9 mouse cellular contexts compared by ENCODE assay signal in the genomic region with DNA sequence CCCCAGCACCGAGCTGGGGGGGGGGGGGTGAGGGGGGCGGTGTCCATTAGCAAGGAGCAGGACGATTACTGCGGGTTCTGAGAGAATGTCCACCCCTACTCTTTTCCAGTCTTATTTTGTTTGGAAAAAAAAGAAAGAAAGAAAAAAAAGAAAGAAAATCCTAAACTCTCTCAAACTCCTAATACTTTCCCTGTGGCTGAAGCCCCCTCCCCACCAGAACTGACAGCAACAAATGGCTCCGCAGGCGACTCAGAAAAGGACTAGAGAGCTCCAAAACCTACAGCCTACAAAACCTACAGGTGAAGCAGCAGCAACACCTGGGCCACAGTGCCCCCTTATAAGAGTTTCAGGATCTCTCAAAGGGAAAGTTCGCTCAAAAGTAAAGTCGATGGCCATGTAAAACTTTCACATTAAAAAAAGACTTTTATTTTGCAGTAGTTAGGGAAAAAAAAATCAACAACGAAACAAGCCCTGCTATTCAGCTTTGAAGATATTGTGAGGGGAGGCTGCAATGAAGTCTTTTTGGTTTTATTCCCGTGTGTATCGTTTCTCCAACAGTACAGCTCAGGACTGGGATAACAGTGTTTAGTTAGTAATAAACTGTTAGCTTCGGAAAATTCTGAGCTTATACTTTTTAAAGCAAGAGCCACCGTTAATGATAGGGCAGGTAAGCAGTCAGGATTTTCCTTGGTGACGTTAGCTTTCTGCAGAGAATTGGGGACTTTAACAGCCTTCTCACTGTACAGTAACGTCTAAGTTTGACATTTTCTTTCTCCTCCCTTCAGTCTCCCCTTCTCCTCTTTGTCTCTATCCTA. TPM values are rescaled to one million over a fixed set of nuclear protein-coding genes. Genes with fewer than 3 reads are reported as not detected.
A peak's percentile ranks its signal among the peaks of the same experiment; 100 is the strongest.
DNase-seq lines count a peak whose midpoint lies in the region; ATAC-seq and TF ChIP-seq lines count a peak whose summit lies in the region.
"Had no signal": no experiment of that assay in that cellular context is flagged by ENCODE, and none has a peak within 500 bp of the region (broad histone marks: within the 10 kb centered on the region; RNA-seq: fewer than 3 reads in every experiment).

No protein-coding gene starts in this region.

- H3K27me3 ChIP-seq in lung, embryonic 14.5 days (ENCODE audit: insufficient read depth, low read length), result peaks cover 94% of the 10 kb centered on the region
- peaks cover 90% of the 10 kb centered on the region for H3K27me3 ChIP-seq in limb, embryonic 12.5 days
- peaks cover 27% of the 10 kb centered on the region for H3K27me3 ChIP-seq in neural tube, embryonic 15.5 days (replicated peaks)
- H3K27me3 ChIP-seq in thymus, adult 2 months (ENCODE audit: control insufficient read depth, insufficient read depth, low read length), result peaks cover 25% of the 10 kb centered on the region

- H3K27ac ChIP-seq in lung, embryonic 14.5 days (ENCODE audit: low read depth), result no peak overlapping the region
- H3K27ac ChIP-seq in limb, embryonic 12.5 days, result no peak overlapping the region
- peak overlapping the region; percentile 81 for H3K27ac ChIP-seq in neural tube, embryonic 15.5 days (replicated peaks)
- H3K27ac ChIP-seq in thymus, adult 2 months (ENCODE audit: control insufficient read depth, insufficient read depth, low read length), result no peak overlapping the region

- DNase-seq in embryo, embryonic 10.5 days (ENCODE audit: low spot score), result peak; percentile 41
- DNase-seq in embryo, embryonic 10 days (ENCODE audit: low spot score), result no peak
- no peak for DNase-seq in lung, embryonic 14.5 days
- no peak for DNase-seq in lung, postnatal 36 days
- no peak for DNase-seq in thymus, adult 2 months
- no peak for DNase-seq in cerebellum, postnatal 14 days
- DNase-seq: gastrocnemius, postnatal 10 days had no signal

- peak overlapping the region; percentile 27; the same call in 1 of the 2 replicates for H3K4me2 ChIP-seq in lung, embryonic 14.5 days
- H3K4me2 ChIP-seq in limb, embryonic 12.5 days, result peak overlapping the region; percentile 53
- H3K4me2 ChIP-seq in neural tube, embryonic 15.5 days, result peak overlapping the region; percentile 67

- no peak for ATAC-seq in lung, embryonic 14.5 days (ENCODE audit: insufficient read depth)
- no peak for ATAC-seq in limb, embryonic 12.5 days (ENCODE audit: insufficient number of reproducible peaks, insufficient read depth, low FRiP score, low TSS enrichment, low read depth)
- ATAC-seq in neural tube, embryonic 15.5 days (ENCODE audit: low FRiP score), result no peak

- TF ChIP-seq POLR2A in thymus, adult 2 months (IDR thresholded peaks at IDR 0.05; ENCODE audit: control insufficient read depth, extremely low read depth, insufficient read depth, low read length, poor library complexity), result no peak

- H3K9ac ChIP-seq in lung, embryonic 14.5 days, result no peak overlapping the region
- H3K9ac ChIP-seq in limb, embryonic 12.5 days (replicated peaks), result no peak overlapping the region
- 0 out of 2 replicates have a peak overlapping the region, but pooled peaks have one; percentile 40 for H3K9ac ChIP-seq in neural tube, embryonic 15.5 days (replicated peaks)

- 0 out of 2 replicates have a peak, but pooled peaks cover 3% of the 10 kb centered on the region for H3K4me1 ChIP-seq in lung, embryonic 14.5 days (ENCODE audit: insufficient read depth)
- peaks cover 35% of the 10 kb centered on the region for H3K4me1 ChIP-seq in limb, embryonic 12.5 days (replicated peaks)
- H3K4me1 ChIP-seq in neural tube, embryonic 15.5 days, result peaks cover 48% of the 10 kb centered on the region
- H3K4me1 ChIP-seq in thymus, adult 2 months (replicated peaks; ENCODE audit: control insufficient read depth, insufficient read depth, low read length), result no peaks in the 10 kb centered on the region

- no peak for TF ChIP-seq CTCF in lung, embryonic 14.5 days (IDR thresholded peaks at IDR 0.05; ENCODE audit: low read depth)
- no peak for TF ChIP-seq CTCF in thymus, adult 2 months (IDR thresholded peaks at IDR 0.05; ENCODE audit: borderline replicate concordance, control insufficient read depth, extremely low read depth, insufficient read depth, low read length, poor library complexity)

- peak overlapping the region; percentile 8 for H3K4me3 ChIP-seq in lung, embryonic 14.5 days (ENCODE audit: low read depth, low read length)
- peak overlapping the region; percentile 34 for H3K4me3 ChIP-seq in limb, embryonic 12.5 days (replicated peaks)
- peak overlapping the region; percentile 40 for H3K4me3 ChIP-seq in neural tube, embryonic 15.5 days (replicated peaks)
- no peak overlapping the region for H3K4me3 ChIP-seq in thymus, adult 2 months (ENCODE audit: control insufficient read depth, insufficient read depth, low read length)

- no peaks in the 10 kb centered on the region for H3K36me3 ChIP-seq in lung, embryonic 14.5 days (ENCODE audit: insufficient read depth)
- H3K36me3 ChIP-seq in limb, embryonic 12.5 days, result no peaks in the 10 kb centered on the region
- H3K36me3 ChIP-seq in neural tube, embryonic 15.5 days, result no peaks in the 10 kb centered on the region
- H3K36me3 ChIP-seq in thymus, adult 2 months (ENCODE audit: control insufficient read depth, insufficient read depth, low read length), result no peaks in the 10 kb centered on the region

- H3K9me3 ChIP-seq in lung, embryonic 14.5 days (ENCODE audit: low read depth, low read length), result no peaks in the 10 kb centered on the region
- H3K9me3 ChIP-seq in limb, embryonic 12.5 days, result no peaks in the 10 kb centered on the region
- no peaks in the 10 kb centered on the region for H3K9me3 ChIP-seq in neural tube, embryonic 15.5 days (replicated peaks)

- 1% methylated on average over 15 of the region's 15 CpGs for WGBS in lung, embryonic 14.5 days
- WGBS in limb, embryonic 12.5 days, result 2% methylated on average over 15 of the region's 15 CpGs
- WGBS in neural tube, embryonic 15.5 days, result 4% methylated on average over 15 of the region's 15 CpGs
- 5% methylated on average over 15 of the region's 15 CpGs for WGBS in thymus, adult 2 months

RNA-seq across cellular contexts. Expression of gene Pou3f2, which starts 7.4 kb away (rescaled TPM):
- polyA plus RNA-seq in lung, embryonic 14.5 days (2014; fragmentation: Nextera tagmentation; extraction: Ambion mirVana), result not detected in 2 replicates
- polyA plus RNA-seq in limb, embryonic 12.5 days (2016; fragmentation: Nextera tagmentation; extraction: Ambion mirVana), result 0.33 and 0.36 TPM in 2 replicates
- polyA plus RNA-seq in neural tube, embryonic 15.5 days (2015; fragmentation: Nextera tagmentation; extraction: Ambion mirVana), result 11.8 and 14.3 TPM in 2 replicates
- polyA plus RNA-seq in thymus, adult 2 months (2012; rRNA removed), result 0.01 and 0.03 TPM in 2 replicates
